Mouse (Mus musculus) testis, adult 2 months (tissue): ENCODE measurements around the gene Tdrd5.

Experiments used
- CTCF ChIP-seq: fragments of 200-500 bp; IDR thresholded peaks from 2 replicates; pipeline ENCODE4 v1.5.1; 2012; ENCODE audit warnings: low read depth, mild to moderate bottlenecking, inconsistent platforms, low read length, moderate library complexity; ENCODE audit not compliant: control insufficient read depth, insufficient read depth, insufficient replicate concordance
- POLR2A ChIP-seq: fragments of 200-500 bp; IDR thresholded peaks from 2 replicates; pipeline ENCODE4 v1.6.1; 2012; ENCODE audit warnings: low read depth, mild to moderate bottlenecking, inconsistent platforms, low read length, moderate library complexity; ENCODE audit not compliant: control insufficient read depth

GRCm38 (mm10) chr1:156285541-156285896, 17.9 kb downstream of the Tdrd5 start:
- TF ChIP-seq CTCF: no peak
- no peak for TF ChIP-seq POLR2A
